Mouse (Mus musculus): Measurements from ENCODE around the gene Magi2.

- TF ChIP-seq CTCF (IDR thresholded peaks at IDR 0.05; ENCODE audit: low read depth) (no peak), EP300 (IDR thresholded peaks at IDR 0.05; ENCODE audit: low read depth) (no peak)
These were observed 1382.5 kb downstream of the Magi2 start for GRCm38 (mm10) chr5:20609206-20609935.
